Mouse (Mus musculus) embryo, embryonic 9.5 days (tissue): ENCODE results near the gene Efnb2.

Experiments
- DNase-seq: peaks from one replicate; pipeline ENCODE4 v3.0.0-alpha.2; 2017; ENCODE audit errors: extremely low spot score

Efnb2 gene

DNA sequence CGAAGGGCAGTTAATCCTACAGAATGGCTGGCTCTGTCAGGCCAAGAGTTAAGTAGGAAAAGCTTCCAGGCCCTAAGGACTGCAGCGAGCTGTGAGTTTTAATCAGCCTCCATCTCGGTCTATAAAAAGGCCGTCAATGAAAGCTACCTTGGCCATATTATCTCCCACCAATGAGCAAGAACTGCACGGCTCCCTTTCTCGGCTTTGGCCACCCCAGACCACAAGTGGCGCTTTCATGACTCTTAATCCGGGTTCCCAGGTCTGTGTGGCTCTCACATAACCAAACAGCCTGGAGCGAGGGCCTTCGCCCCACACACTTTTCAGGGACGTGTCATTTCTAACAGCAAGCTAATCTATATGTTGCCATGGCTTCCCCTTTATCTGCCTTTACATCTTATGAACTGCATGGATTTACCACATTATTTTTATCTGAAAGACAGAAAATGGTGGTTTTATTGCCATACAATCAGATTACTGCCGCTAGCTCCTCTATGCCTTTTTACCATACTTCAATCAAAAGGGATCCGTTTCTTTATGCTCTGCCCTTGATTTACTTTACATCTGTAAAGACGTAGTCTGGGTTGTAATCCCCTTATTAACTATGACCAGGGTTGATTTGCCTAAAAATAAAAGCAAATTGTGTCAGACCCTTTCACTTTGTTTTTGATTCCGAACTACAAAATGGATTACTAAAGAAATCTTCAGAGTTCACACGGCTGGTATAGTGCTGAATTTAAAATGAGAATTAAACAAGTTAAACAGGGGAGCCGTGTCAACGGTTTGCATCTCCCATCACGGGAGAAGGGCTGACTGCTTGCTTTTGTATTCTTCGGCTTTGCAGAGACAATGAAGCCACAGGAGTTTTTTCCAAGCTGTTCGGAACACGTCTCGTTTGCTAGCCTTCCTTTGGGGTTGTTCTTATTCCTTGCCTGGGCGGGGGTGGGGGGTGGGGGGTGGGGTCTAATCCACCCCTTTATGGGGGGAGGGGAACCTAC, 5.4 kb downstream of the Efnb2 start:
- peak; percentile 62 for DNase-seq

DNA sequence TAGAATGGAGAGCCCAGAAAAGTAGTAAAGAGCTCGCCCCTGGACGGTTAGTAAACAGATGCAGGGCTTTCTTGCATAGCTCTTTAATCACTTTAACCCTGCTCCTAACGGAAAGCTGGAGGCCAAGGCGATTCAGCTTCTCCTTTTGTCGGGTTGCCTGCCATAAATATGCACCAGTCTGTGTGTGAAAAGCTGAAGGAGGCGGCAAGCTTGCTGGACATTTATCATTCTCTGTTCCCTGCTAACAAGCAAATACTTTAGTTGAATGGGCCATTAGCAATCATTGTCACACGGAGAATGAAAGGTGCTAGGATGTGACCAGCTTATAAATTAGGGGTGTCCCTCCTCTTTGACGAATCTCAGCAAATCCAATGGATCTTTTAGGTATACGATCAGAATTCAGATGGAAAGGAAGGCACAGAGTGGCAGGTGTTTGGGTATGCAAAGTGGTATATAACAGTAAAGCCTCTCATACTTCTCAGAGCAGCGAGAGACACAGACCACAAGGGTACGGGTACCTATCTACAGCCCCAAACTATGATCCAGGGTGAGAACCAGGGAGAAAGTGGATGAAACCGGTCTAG, 7.0 kb downstream of the Efnb2 start:
- DNase-seq: peak; percentile 50

DNA sequence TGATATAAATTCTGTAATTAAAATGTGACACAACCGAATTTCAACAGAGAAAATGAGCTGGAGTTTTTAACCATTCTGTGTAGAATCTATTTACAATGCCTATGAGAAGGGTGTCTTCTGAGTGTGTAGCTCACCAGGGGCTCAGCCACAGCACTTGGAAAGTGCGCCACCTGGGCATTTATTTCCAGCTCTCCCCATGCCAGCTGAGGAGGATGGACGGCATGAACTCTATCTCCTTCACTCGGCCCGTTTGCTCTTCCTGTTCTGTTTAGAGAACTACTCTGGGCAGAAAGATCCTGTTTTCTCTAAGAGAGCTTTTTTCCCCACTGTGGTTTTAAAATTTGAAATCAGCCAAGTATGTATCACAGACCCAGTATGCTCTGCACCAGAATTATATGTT, 7.7 kb downstream of the Efnb2 start:
- no peak for DNase-seq

DNA sequence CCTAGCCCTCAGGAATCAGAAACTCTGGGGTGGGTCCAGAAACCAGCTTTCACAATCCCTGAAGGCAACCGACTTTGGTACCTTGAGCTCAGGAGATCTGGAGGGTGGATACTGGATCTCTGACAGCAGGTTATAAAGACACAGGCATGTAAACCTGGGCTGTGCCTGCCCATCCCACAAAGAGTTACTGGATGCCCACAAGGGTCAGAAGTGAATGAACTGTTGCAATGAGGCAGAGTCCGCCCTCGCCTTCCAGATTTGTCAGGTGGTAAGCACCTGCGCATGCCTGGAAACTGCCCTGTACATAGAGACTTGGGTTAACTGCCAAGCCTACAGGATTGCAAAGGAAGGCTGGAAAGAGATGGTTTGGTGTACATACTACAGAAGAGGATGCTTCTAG, 8.7 kb downstream of the Efnb2 start:
- no peak for DNase-seq

DNA sequence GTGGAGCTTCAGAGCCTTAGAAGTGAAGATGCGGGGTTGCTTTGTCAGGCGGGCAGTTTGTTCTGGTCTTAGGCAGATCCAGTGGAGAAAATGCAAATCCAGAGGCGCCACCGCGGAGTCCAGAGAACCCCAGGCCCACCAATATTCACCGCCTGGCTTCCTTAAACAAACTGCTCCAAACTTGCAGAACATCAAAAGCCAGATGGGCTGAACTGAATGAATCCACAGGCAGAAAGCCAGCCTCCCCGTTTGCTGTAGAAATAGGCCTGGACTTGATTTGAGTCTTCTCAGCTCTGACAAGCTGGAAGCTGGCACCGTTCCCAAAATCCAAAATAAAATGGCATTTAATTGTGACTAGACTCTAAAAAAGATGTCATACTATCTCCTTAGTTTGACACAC, 11.1 kb downstream of the Efnb2 start:
- no peak for DNase-seq

DNA sequence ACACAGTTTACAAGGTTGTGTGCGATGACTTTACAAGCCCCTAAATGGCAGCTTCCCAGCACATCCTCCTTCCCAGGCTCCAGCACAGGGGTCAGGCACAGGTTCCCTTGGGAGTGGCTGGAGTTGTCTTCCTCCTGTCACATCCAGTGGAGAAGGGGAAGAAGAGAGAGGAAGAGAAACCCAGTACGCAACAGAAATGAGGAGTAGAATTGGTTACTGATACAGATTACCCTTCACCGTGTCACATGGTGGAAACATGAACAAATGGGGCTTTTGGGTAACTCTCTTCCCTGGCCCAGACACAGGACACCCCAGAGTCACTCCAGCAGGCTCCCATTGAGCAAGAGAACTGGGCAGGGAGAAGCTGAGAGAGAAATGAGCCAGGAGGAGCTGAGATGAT, 11.5 kb downstream of the Efnb2 start:
- no peak for DNase-seq

DNA sequence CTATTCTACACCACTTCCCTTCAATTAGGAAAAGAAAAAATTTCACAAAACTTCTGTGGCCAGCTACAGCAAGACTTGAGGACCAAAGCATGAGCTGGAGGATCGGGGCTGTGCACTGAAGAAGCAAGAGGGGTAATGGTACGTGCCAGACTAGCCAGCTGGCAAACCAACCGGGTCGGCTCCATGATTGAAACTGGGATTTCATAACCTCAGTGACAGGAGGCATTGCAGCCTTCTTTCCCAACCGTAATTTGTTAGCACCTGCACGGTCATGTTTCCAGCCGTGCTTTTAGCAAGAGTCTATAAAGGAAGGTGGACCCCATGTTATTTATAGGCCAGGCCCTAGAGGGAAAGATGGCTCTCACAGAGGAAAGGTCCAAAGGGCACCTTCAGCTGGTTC, 12.4 kb downstream of the Efnb2 start:
- DNase-seq: no peak

DNA sequence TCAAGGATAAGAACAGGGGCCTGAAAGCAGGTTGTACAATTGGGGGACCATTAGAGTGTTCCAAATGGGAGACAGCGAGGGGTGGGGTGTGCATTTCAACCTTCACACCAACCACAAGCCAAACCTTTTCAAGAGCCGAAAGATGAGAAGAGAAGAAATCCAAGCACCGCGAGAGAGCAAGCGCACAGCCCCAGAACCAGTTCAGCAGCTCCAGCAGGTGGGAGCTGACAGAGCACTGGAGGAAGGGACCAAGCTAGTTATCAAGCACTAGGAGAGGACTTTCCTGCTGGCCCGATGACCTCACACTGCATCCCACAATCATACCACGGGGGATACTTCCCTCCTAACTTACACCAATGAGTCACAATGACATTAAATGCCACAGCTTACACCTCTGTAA, 13.2 kb downstream of the Efnb2 start:
- no peak for DNase-seq

DNA sequence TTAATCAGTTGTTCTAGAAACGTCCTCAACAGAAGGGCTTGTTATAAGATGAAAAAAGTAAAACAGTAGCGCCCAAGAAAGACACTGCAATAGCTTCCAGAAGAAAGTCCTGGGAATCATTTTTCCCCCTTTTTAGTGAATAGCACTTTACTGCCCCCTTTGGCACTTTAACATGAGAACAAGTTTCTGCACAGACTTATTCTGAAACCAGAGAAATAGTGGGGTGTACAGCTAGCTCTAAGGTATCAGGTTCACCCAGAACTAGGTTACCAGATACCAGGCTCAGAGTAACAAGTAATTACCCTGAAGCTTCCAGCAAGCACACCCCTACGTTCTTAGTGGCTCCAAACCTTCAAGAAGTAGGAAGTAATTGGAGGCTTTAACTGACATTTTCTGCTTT, 13.7 kb downstream of the Efnb2 start:
- DNase-seq: no peak

DNA sequence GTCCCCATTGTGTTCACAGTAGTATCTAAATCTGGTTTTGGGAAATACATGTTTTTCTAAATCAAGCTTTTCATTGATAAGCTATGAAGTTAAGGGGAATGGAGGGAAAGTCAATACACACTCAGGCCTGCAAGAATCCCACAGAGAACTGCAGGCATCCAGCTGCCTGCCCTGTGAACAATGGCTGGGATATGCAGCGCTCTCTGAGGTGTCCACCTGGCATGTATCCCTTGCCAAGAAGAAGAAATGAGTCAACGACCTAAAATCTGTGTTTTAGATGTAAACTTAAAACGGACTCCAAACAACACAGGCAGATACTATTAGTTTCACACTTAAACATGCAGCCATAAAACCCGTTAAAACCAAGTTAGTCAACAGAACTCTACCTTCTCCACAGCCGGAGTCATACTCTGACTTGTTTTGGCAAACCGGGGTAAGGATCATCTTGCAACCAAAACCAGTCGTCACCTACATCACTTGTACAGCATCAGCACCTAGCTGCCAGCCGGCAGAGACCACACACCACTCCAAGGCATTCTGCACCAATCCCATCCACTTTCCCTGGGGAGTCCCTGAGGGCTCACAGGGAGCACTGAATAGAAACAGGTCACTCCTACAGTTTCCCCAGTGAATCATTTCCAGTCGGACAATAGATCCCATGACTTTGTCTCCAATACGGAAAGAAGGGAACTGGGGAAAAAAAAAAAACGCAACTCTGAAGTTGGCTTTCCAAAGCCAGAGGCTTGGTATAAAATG, 16.7 kb downstream of the Efnb2 start:
- no peak for DNase-seq

DNA sequence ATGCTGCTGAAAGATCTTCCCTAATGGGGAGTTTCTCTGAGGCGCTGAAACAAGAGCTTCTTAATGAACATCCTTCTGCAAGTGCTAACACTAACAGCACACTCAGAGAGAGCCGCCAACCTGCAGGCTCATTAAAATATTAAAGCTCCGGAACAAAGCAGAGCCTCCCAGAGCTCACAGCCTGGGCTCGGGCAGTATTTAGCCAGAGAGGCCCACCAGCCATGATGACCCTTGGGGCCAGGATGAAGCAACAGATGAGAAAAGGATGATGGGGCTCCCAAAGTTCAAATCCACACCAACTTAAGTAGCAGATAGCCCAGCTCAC, 20.8 kb downstream of the Efnb2 start:
- no peak for DNase-seq

DNA sequence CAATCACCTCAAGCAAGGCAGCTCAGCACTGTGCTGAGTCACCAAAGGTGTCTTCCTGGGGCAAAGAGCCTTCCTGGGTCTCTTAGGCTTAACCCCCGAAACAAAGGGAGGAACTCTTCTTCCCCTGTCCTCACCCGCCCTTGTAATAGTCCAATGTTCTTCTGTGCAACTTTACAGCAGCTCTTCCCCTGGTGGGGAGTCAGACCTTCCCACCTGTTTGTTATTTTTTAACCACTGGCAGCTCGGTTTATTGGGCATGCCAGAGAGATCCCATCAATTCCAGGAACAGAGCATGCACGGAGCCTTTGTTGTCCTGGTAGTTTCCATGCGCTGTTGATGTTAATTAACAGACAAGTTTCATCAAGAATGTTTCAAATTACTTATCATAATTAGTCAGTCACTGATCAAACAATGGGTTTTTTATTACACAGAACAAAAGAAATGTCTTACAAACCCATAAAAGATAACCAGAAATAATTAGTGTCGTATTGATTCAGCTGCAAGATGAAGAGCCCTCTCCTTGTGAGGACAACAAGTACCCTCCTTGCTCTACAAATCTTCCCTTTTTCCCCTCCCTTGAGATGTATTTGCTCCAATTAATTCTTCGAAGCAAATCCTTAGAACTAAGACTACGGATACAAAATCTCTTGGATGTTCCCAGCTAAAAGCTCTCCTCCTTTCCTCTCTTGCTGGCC, 21.3 kb downstream of the Efnb2 start:
- no peak for DNase-seq

DNA sequence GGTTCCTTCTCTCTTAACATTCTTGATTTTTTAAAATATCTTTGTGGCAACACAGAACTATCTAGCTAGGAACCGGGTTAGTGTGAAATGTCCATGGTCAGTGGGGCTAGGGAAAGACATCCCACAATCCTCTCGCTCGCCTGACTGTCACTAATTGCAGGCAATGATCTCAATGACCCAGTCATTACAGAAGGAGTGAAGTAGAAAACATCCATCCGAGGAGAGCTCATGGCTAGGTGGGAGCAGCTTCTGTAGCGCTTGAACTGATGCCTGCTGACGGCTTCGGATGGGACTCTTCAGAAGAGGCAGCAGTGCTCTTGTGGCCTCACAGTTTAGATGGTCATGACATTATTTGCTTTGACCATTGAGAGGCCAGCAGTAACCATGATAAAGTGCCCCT, 29.6 kb downstream of the Efnb2 start:
- DNase-seq: no peak

DNA sequence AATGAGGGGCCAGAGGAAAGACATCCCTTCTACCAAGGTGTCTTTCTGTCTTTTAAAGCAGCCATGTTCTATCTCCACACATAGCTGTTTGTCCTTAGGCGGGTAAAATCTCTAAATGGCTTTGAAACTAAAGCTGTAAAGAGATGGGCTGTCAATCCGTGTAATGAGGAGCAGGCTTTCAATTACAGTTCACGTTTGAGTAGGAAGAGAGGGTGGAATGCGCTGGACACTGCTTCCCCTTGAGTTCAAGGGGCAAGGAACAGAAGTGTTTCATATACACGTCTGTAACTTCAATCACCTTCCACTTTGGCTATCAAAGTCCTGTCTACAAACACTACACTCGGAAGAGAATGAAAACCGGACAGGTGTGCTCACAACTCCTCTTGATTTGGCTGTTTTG, 37.0 kb downstream of the Efnb2 start:
- DNase-seq: no peak

DNA sequence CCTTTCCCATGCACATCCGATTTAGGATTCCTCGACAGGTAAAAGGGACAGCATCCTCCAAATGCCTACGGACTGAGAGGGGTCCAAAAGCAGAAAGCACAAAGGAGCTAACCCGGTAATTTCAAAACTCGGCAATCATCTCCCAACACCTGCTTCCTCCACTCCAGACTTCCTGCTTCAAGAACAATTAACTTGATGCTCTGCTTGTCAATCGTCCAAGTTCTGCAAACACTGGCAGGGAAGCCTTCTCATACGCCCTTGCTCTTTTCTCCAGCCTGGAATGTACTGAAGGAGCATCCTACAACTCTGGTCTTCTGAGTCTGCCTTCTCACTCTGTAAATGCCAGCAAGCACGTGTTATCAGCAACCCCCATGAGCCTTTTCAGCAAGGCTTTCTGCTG, 37.6 kb downstream of the Efnb2 start:
- no peak for DNase-seq

DNA sequence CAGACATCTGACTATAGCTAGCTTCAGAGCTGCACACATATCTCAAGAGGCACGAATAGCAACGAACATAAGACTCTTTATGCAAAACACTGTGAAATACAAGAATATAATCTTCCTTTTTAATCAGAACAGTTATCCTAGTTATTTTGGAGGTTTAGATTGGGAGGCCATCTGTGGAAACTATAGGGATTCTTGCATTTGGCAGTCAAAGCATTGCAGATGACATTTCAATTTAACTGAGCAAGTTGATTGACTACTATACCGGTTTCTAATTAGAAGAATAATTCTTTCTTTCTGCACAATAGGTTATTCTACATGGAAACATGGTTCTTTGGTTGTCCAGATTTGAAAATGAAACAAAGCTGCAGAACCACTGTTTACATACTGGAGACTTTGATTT, 38.6 kb downstream of the Efnb2 start:
- DNase-seq: no peak

DNA sequence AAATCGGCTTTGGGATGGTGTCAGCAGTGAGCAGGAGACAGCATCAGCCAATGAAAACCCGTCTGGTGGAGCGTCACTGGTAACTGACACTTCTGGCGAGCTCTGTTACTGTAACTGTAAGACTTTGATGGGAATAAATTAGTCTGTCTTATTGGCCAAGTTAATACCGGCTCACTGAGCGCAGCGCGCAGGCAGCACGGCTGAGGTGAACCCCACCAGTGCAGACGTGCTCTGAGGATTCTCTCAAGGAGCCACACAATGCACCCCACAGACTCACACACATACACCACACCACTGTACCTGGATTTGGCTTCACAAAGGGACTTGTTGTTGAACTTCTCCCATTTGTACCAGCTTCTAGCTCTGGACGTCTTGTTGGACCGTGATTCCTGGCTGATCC, 39.0 kb downstream of the Efnb2 start:
- no peak for DNase-seq

DNA sequence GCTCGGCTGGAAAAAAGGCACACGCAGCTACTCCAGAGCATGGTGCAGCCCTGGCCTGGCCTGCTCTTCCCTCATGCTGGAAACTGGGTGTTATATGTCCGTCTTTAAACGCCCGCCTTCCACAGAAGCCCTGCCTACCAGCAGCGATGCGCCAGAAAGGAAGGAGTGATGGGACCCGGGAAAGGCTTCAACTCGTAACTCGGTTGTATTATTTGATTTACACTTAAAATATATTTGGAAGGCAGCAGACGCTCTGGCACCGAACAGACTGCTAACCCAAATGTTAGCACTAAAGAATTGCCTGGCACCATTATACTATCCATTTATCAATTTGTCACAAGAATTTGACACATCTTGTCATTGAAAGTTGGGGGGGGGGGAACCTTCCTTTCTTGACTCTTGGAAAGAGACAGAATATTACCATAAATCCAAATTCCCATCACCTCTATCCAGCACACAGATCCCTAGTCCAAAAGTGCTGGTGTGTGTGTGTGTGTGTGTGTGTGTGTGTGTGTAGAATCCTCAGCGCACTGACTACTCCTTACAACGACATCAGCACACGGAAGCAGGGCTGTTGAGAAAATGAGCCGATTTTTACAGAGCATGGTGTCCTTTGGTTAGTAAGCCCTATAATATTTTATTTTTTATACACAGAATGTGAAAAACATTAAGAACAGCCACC, 39.7 kb downstream of the Efnb2 start:
- no peak for DNase-seq

DNA sequence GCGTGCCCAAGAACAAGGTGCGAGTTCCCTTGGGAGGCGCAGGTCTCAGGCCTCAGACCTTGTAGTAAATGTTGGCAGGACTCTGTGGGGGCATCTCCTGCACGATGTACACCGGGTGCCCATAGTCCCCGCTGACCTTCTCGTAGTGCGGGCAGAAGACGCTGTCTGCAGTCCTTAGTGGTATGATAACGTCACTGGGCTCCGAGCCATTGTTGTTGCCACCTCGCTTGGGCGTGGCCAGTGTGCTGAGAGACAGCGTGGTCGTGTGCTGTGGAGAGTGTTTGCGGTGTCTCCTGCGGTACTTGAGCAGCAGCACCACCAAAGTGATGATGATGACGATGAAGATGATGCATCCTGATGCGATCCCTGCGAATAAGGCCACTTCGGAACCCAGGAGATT, 40.5 kb downstream of the Efnb2 start:
- DNase-seq: no peak

DNA sequence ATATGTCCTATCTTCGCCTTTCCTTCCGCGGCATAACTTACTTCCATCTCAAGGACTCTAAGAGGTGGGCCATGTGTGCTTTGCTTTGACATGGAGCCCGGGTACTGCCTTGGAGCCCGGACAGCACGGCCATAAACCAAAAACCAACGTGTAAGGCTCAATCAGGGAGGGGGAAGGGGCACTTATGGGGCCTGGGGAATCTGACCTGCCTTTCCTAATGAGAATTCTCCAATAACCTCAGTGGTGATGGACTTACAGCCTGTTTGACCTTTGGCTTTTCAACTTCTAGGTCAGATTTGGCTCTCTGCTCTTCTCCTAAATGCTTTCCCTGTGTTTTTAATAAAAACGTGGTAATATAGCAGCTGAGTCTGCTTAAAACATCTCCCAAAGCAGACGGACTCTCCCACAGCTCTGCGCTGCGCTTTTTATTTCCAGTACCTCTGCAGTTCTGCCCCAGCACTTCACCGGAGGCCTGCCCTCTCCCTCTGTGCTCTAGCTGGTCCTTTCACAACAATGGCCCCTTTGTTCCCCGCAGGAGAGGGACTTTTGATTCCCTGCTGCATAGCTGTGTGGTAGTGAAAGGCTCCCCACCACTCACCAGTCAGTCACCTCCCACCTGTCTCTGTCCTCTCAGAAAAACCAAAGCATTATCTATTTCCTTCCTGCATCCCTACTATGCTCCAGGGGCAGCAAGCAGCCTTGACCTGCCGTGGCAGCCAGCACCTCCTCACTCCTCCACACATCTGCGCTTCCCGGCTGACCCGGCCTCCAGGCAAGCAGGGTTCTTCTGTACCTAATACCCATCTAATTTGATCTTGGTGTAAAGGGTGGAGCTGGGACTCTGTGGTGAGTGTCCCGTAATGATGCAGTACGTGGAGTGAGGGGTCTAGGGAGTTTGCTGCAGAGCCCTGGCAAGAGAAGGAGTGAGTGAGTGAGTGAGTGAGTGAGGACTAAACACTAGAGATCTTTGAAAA, 41.5 kb downstream of the Efnb2 start:
- peak; percentile 72 for DNase-seq
